Mouse (Mus musculus) MEL (cell line): Measurements from ENCODE around the gene Gle1.

Experiments
- CTCF ChIP-seq, 3 experiments: IDR thresholded peaks in 2 of 3; conservative IDR thresholded peaks in 1 of 3; 2 replicates each; pipeline ENCODE4 v1.5.1; 2011 to 2012; ENCODE audit warnings: low read length in 3 of 3, low read depth in 2 of 3, mild to moderate bottlenecking in 2 of 3, improper control_type of control experiment in 1 of 3, inconsistent platforms in 1 of 3, mixed read lengths in 1 of 3, moderate library complexity in 1 of 3; ENCODE audit not compliant: control insufficient read depth in 1 of 3, insufficient read depth in 1 of 3, poor library complexity in 1 of 3, severe bottlenecking in 1 of 3
- POLR2A ChIP-seq, 2 experiments: IDR thresholded peaks; 2 replicates each; pipeline ENCODE4 v1.6.1; 2011 to 2012; ENCODE audit warnings: low read length in 2 of 2, mild to moderate bottlenecking in 2 of 2, control low read depth in 1 of 2, improper control_type of control experiment in 1 of 2, low read depth in 1 of 2, moderate library complexity in 1 of 2; ENCODE audit not compliant: control insufficient read depth in 1 of 2, insufficient read depth in 1 of 2, poor library complexity in 1 of 2
- POLR2AphosphoS2 ChIP-seq: IDR thresholded peaks from 2 replicates; pipeline ENCODE4 v1.6.1; 2011; ENCODE audit warnings: low read length, improper control_type of control experiment
- RAD21 ChIP-seq: IDR thresholded peaks from 2 replicates; pipeline ENCODE4 v1.6.1; 2011; ENCODE audit warnings: mild to moderate bottlenecking, low read depth, low read length, improper control_type of control experiment
- USF1 ChIP-seq: IDR thresholded peaks from 2 replicates; pipeline ENCODE4 v1.6.1; 2014; ENCODE audit warnings: low read depth, mild to moderate bottlenecking, inconsistent platforms, low read length, improper control_type of control experiment, moderate library complexity

- TF ChIP-seq POLR2AphosphoS2 = no peak
- no peak for TF ChIP-seq CTCF (IDR thresholded peaks at IDR 0.05 in 2 of 3, conservative IDR thresholded peaks at IDR 0.05 in 1 of 3; ENCODE audit: control insufficient read depth in 1 of 3, insufficient read depth in 1 of 3, low read depth in 2 of 3, low read length in 3 of 3, poor library complexity in 1 of 3, severe bottlenecking in 1 of 3)
- TF ChIP-seq RAD21 = no peak
- TF ChIP-seq POLR2A (IDR thresholded peaks at IDR 0.05; ENCODE audit: control insufficient read depth in 1 of 2, insufficient read depth in 1 of 2, low read depth in 1 of 2, low read length in 2 of 2, poor library complexity in 1 of 2) = no peak
- no peak for TF ChIP-seq USF1
Observed at GRCm38 (mm10) chr2:29944723-29945122, 9.5 kb downstream of the Gle1 start.
